Mouse (Mus musculus): ENCODE data around the gene Unc13d. TPM values are rescaled to one million over a fixed set of nuclear protein-coding genes. Genes with fewer than 3 reads are reported as not detected.

Gene Unc13d
- polyA plus RNA-seq, 1 experiment = 7.1 TPM

DNA sequence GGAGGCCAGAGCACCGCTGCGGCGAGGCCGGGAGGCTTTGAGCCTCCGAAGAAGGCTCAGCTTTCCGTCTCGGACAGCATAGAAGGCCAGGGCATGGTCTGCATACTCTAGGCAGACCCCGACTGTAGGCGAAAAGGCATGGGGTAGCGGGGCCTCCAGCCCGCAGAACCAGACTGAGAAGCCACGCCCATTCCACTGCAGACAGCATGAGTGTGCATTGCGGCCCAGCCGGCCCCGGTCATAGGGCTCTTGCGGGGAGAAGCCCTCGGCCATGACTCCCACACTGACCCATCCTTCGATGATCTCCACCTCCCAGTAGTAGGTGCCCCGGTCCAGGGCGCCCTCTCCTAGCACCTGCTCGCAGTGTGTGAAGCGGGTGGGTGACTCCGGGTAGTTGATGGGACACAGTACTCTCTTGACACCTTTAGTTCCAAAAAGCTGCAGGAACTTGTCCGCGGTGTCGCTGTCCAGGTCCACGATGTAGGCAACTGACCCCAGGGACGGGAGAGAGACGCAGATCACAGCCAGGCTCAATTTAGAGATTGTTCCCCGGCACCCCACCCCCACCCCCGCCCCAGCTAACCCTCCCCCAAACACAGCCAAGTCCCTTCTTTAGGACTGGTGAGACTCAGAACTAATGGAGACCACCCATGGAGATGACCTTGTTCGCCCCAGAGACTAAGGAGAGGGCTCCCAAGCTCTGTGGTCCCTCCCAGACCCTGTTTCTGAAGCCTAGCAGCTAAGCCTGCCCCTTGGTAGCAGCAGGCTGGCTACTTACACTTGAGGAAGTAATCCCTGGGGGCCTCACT lies 28.6 kb upstream of the Unc13d start:
- Histone ChIP-seq H3K27ac (ENCODE audit: insufficient read depth, low read depth, low read length) (no peak overlapping the region), H3K36me3 (ENCODE audit: control insufficient read depth, insufficient read depth, low read length) (no peaks in the 10 kb centered on the region), H3K27me3 (ENCODE audit: control insufficient read depth, insufficient read depth, low read length) (peaks cover 18% of the 10 kb centered on the region), H3K4me3 (ENCODE audit: low read depth, low read length) (no peak overlapping the region), H3K4me1 (ENCODE audit: control insufficient read depth, insufficient read depth, insufficient read length, low read length) (peaks cover 28% of the 10 kb centered on the region)
- WGBS = 61% methylated on average over 32 of the region's 32 CpGs
- TF ChIP-seq POLR2A (IDR thresholded peaks at IDR 0.05; ENCODE audit: low read depth, low read length) (no peak), CTCF (IDR thresholded peaks at IDR 0.05; ENCODE audit: extremely low read depth, insufficient read length, insufficient replicate concordance, low read depth, low read length) (no peak)

DNA sequence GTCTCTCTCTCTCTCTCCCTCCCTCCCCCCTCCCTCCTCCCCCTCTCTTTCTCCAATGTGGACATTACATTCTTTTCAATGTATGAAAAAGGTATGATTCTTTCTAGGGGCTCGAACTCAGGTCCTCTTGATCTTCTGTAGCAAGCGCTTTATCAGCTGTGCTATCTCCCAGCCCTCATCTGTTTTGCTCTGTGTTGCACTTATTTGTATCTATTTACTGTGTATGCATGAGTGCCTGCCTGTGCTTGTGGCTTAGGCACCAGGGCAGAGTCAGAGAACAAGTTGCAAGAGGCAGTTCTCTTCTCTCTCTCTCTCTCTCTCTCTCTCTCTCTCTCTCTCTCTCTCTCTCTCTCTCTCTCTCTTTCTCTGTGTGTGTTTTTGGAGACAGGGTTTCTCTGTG lies 27.3 kb upstream of the Unc13d start:
- Histone ChIP-seq H3K36me3 (ENCODE audit: control insufficient read depth, insufficient read depth, low read length) (no peaks in the 10 kb centered on the region), H3K27me3 (ENCODE audit: control insufficient read depth, insufficient read depth, low read length) (peaks cover 16% of the 10 kb centered on the region), H3K27ac (ENCODE audit: insufficient read depth, low read depth, low read length) (no peak overlapping the region), H3K4me3 (ENCODE audit: low read depth, low read length) (no peak overlapping the region), H3K4me1 (ENCODE audit: control insufficient read depth, insufficient read depth, insufficient read length, low read length) (peaks cover 34% of the 10 kb centered on the region)
- 89% methylated on average over 2 of the region's 2 CpGs for WGBS
- TF ChIP-seq POLR2A (IDR thresholded peaks at IDR 0.05; ENCODE audit: low read depth, low read length) (no peak), CTCF (IDR thresholded peaks at IDR 0.05; ENCODE audit: extremely low read depth, insufficient read length, insufficient replicate concordance, low read depth, low read length) (no peak)

DNA sequence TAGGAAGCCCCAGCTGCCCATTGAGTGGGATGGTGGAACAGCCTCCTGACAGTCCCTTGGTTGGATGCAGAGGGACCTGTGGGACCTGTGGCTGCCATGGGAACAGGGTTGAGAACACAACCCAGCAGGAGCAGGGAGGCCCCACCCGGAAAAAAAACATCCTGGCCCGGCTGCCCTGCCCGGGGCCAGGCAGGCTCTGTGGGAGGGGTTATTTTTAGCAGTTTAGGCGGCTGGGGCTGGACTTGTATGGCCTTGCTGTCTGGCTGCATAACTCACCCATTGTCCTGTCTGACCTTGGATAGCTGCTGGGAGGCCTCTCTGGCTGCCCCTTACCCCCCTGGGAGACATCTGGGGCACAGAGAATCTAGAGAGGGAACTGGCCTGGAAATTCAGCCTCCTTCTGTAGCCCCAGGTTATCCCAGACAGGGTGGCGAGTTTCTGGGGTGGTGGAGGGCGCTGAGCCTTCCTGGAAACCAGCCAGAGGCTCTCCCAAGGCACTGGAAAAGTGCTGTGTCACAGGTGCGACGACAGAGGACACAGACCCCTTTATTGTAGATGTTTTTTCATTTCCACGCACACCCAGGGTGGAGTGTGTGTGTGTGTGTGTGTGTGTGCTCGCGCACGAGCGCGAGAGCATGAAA lies 26.4 kb upstream of the Unc13d start:
- Histone ChIP-seq H3K36me3 (ENCODE audit: control insufficient read depth, insufficient read depth, low read length) (no peaks in the 10 kb centered on the region), H3K27me3 (ENCODE audit: control insufficient read depth, insufficient read depth, low read length) (peaks cover 7% of the 10 kb centered on the region), H3K4me3 (ENCODE audit: low read depth, low read length) (no peak overlapping the region), H3K4me1 (ENCODE audit: control insufficient read depth, insufficient read depth, insufficient read length, low read length) (peaks cover 27% of the 10 kb centered on the region), H3K27ac (ENCODE audit: insufficient read depth, low read depth, low read length) (peak overlapping the region; percentile 59)
- 34% methylated on average over 14 of the region's 14 CpGs for WGBS
- TF ChIP-seq CTCF (IDR thresholded peaks at IDR 0.05; ENCODE audit: extremely low read depth, insufficient read length, insufficient replicate concordance, low read depth, low read length) (no peak), POLR2A (IDR thresholded peaks at IDR 0.05; ENCODE audit: low read depth, low read length) (no peak)

- Histone ChIP-seq H3K36me3 (ENCODE audit: control insufficient read depth, insufficient read depth, low read length) (no peaks in the 10 kb centered on the region), H3K27me3 (ENCODE audit: control insufficient read depth, insufficient read depth, low read length) (peaks cover 1% of the 10 kb centered on the region; the same call in 1 of the 2 replicates), H3K27ac (ENCODE audit: insufficient read depth, low read depth, low read length) (peak overlapping the region; percentile 38), H3K4me1 (ENCODE audit: control insufficient read depth, insufficient read depth, insufficient read length, low read length) (peaks cover 27% of the 10 kb centered on the region), H3K4me3 (ENCODE audit: low read depth, low read length) (no peak overlapping the region)
- 52% methylated on average over 12 of the region's 12 CpGs for WGBS
- TF ChIP-seq POLR2A (IDR thresholded peaks at IDR 0.05; ENCODE audit: low read depth, low read length) = no peak
- no peak for TF ChIP-seq CTCF (IDR thresholded peaks at IDR 0.05; ENCODE audit: extremely low read depth, insufficient read length, insufficient replicate concordance, low read depth, low read length)
Measured at GRCm38 (mm10) chr11:116103572-116103971, 25.8 kb upstream of the Unc13d start.

- Histone ChIP-seq H3K27me3 (ENCODE audit: control insufficient read depth, insufficient read depth, low read length) (no peaks in the 10 kb centered on the region), H3K4me1 (ENCODE audit: control insufficient read depth, insufficient read depth, insufficient read length, low read length) (peaks cover 18% of the 10 kb centered on the region), H3K27ac (ENCODE audit: insufficient read depth, low read depth, low read length) (peak overlapping the region; percentile 66), H3K4me3 (ENCODE audit: low read depth, low read length) (no peak overlapping the region), H3K36me3 (ENCODE audit: control insufficient read depth, insufficient read depth, low read length) (no peaks in the 10 kb centered on the region)
- WGBS = 44% methylated on average over 4 of the region's 4 CpGs
- TF ChIP-seq CTCF (IDR thresholded peaks at IDR 0.05; ENCODE audit: extremely low read depth, insufficient read length, insufficient replicate concordance, low read depth, low read length) = no peak
- no peak for TF ChIP-seq POLR2A (IDR thresholded peaks at IDR 0.05; ENCODE audit: low read depth, low read length)
Measured at GRCm38 (mm10) chr11:116102472-116102871, 24.7 kb upstream of the Unc13d start.

DNA sequence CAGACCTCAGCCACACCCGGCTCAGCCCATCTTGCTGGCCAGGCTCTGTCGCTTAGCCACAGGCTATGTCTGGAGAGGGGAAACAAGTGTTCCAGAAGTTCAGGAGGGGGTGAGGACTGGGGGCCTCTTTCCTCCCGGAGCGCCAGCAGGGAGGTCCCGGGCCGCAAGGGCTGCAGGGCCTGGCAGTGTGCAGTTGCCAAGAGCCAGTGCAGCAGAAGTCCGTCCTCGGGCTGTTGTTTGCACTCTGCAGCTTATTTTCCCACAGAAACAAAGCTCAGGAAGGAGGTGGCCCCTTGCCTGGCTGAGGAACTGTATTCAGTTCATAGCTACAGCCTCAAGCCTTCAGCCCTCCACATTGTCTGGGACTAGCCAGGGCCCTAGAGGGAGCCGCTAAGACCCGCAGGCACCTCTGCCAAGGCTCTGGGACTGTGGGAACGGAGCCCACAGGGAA lies 24.2 kb upstream of the Unc13d start:
- no peaks in the 10 kb centered on the region for H3K36me3 ChIP-seq (ENCODE audit: control insufficient read depth, insufficient read depth, low read length)
- H3K4me1 ChIP-seq (ENCODE audit: control insufficient read depth, insufficient read depth, insufficient read length, low read length) = peaks cover 14% of the 10 kb centered on the region
- no peak for TF ChIP-seq CTCF (IDR thresholded peaks at IDR 0.05; ENCODE audit: extremely low read depth, insufficient read length, insufficient replicate concordance, low read depth, low read length)
- no peak; the same call in 1 of the 2 replicates for TF ChIP-seq POLR2A (IDR thresholded peaks at IDR 0.05; ENCODE audit: low read depth, low read length)
- H3K4me3 ChIP-seq (ENCODE audit: low read depth, low read length) = no peak overlapping the region; the same call in 1 of the 2 replicates
- H3K27me3 ChIP-seq (ENCODE audit: control insufficient read depth, insufficient read depth, low read length) = no peaks in the 10 kb centered on the region
- H3K27ac ChIP-seq (ENCODE audit: insufficient read depth, low read depth, low read length) = peak overlapping the region; percentile 66
- WGBS = 55% methylated on average over 11 of the region's 11 CpGs

DNA sequence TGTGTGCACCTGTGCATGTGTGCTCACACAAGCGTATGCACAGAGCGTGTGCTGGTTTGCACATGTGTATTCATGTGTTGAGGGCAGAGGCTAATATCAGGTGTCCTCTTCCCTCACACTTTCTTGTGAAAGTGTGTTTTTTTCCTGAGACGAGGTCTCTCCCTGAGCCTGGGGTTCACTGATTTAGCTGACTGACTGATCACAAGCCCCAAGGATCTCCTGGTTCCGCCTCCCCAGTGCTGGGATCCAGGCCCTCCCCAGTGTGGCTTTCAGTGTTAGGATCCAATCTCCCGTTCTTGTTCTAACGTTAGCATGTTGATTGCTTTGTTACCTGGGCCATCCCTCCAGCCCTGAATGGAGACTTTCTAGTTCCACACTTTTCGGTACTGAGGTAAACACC lies 23.1 kb upstream of the Unc13d start:
- Histone ChIP-seq H3K36me3 (ENCODE audit: control insufficient read depth, insufficient read depth, low read length) (no peaks in the 10 kb centered on the region), H3K4me1 (ENCODE audit: control insufficient read depth, insufficient read depth, insufficient read length, low read length) (peaks cover 14% of the 10 kb centered on the region), H3K27me3 (ENCODE audit: control insufficient read depth, insufficient read depth, low read length) (no peaks in the 10 kb centered on the region), H3K27ac (ENCODE audit: insufficient read depth, low read depth, low read length) (peak overlapping the region; percentile 66), H3K4me3 (ENCODE audit: low read depth, low read length) (no peak overlapping the region)
- TF ChIP-seq CTCF (IDR thresholded peaks at IDR 0.05; ENCODE audit: extremely low read depth, insufficient read length, insufficient replicate concordance, low read depth, low read length) (no peak), POLR2A (IDR thresholded peaks at IDR 0.05; ENCODE audit: low read depth, low read length) (no peak)
- WGBS = 82% methylated on average over 7 of the region's 7 CpGs
